Mouse (Mus musculus): ENCODE measurements around the gene Rnf38. TPM values are rescaled to one million over a fixed set of nuclear protein-coding genes. Genes with fewer than 3 reads are reported as not detected.

The Rnf38 gene
- polyA plus RNA-seq, 1 experiment from 2014 or later = 15.3 TPM

- Histone ChIP-seq H3K27me3 (replicated peaks) (peaks cover 61% of the 10 kb centered on the region), H3K27ac (no peak overlapping the region), H3K4me1 (peaks cover 30% of the 10 kb centered on the region), H3K9ac (no peak overlapping the region), H3K9me3 (replicated peaks) (no peaks in the 10 kb centered on the region), H3K4me3 (no peak overlapping the region), H3K36me3 (no peaks in the 10 kb centered on the region), H3K4me2 (peak overlapping the region; percentile 47)
- ATAC-seq = peak; percentile 67; the same call in 1 of the 2 replicates
- 3% methylated on average over 10 of the region's 10 CpGs for WGBS (ENCODE audit: insufficient replicate concordance)
Observed at GRCm38 (mm10) chr4:44249705-44250104, 16.1 kb upstream of the Rnf38 start.

- WGBS (ENCODE audit: insufficient replicate concordance) = 29% methylated on average over 18 of the region's 18 CpGs
- Histone ChIP-seq H3K4me1 (peaks cover 30% of the 10 kb centered on the region), H3K9me3 (replicated peaks) (no peaks in the 10 kb centered on the region), H3K4me3 (no peak overlapping the region), H3K4me2 (no peak overlapping the region), H3K27ac (no peak overlapping the region), H3K27me3 (replicated peaks) (peaks cover 46% of the 10 kb centered on the region), H3K36me3 (no peaks in the 10 kb centered on the region), H3K9ac (no peak overlapping the region)
- 0 out of 2 replicates have a peak, but pooled peaks have one; percentile 61 for ATAC-seq
Observed at GRCm38 (mm10) chr4:44247051-44247939, 13.7 kb upstream of the Rnf38 start.

- ATAC-seq = peak; percentile 65
Observed at GRCm38 (mm10) chr4:44246285-44246684, 12.7 kb upstream of the Rnf38 start.

GRCm38 (mm10) chr4:44241638-44242037 lies 8.0 kb upstream of the Rnf38 start:
- no peaks in the 10 kb centered on the region for H3K9me3 ChIP-seq (replicated peaks)
- no peak for ATAC-seq
- no peak overlapping the region for H3K27ac ChIP-seq
- H3K4me3 ChIP-seq = no peak overlapping the region
- H3K36me3 ChIP-seq = no peaks in the 10 kb centered on the region
- WGBS (ENCODE audit: insufficient replicate concordance) = 56% methylated on average over 4 of the region's 4 CpGs
- no peak overlapping the region for H3K9ac ChIP-seq
- H3K4me1 ChIP-seq = no peaks in the 10 kb centered on the region
- H3K27me3 ChIP-seq (replicated peaks) = peaks cover 4% of the 10 kb centered on the region; the same call in 1 of the 2 replicates
- H3K4me2 ChIP-seq = no peak overlapping the region

More at GRCm38 (mm10) chr4:44246285-44246684, 12.7 kb upstream of the Rnf38 start:
- Histone ChIP-seq H3K9ac (no peak overlapping the region), H3K27ac (no peak overlapping the region), H3K4me1 (peaks cover 21% of the 10 kb centered on the region), H3K27me3 (replicated peaks) (peaks cover 36% of the 10 kb centered on the region), H3K4me2 (no peak overlapping the region), H3K9me3 (replicated peaks) (no peaks in the 10 kb centered on the region), H3K4me3 (no peak overlapping the region), H3K36me3 (no peaks in the 10 kb centered on the region)
- WGBS (ENCODE audit: insufficient replicate concordance) = 56% methylated on average over 4 of the region's 4 CpGs

GRCm38 (mm10) chr4:44235946-44236345 lies 2.4 kb upstream of the Rnf38 start:
- peak overlapping the region; percentile 8; the same call in 1 of the 2 replicates for H3K27ac ChIP-seq
- H3K4me3 ChIP-seq = no peak overlapping the region
- WGBS (ENCODE audit: insufficient replicate concordance) = 63% methylated on average over 2 of the region's 2 CpGs
- no peaks in the 10 kb centered on the region for H3K36me3 ChIP-seq
- peaks cover 8% of the 10 kb centered on the region for H3K27me3 ChIP-seq (replicated peaks)
- peaks cover 35% of the 10 kb centered on the region for H3K4me1 ChIP-seq
- no peak overlapping the region for H3K9ac ChIP-seq
- no peaks in the 10 kb centered on the region for H3K9me3 ChIP-seq (replicated peaks)
- no peak for ATAC-seq
- no peak overlapping the region for H3K4me2 ChIP-seq

GRCm38 (mm10) chr4:44234004-44234866 lies 646 bp upstream of the Rnf38 start:
- WGBS (ENCODE audit: insufficient replicate concordance) = under 1% methylated on average over 56 of the region's 62 CpGs
- Histone ChIP-seq H3K4me3 (peak overlapping the region; percentile 88), H3K4me2 (peak overlapping the region; percentile 100), H3K27ac (peak overlapping the region; percentile 93), H3K27me3 (replicated peaks) (peaks cover 8% of the 10 kb centered on the region), H3K4me1 (peaks cover 35% of the 10 kb centered on the region), H3K9ac (peak overlapping the region; percentile 73), H3K36me3 (no peaks in the 10 kb centered on the region), H3K9me3 (replicated peaks) (no peaks in the 10 kb centered on the region)
- peak; percentile 98 for ATAC-seq

GRCm38 (mm10) chr4:44232771-44233712 lies 547 bp downstream of the Rnf38 start:
- H3K4me3 ChIP-seq = peak overlapping the region; percentile 88
- WGBS (ENCODE audit: insufficient replicate concordance) = 1% methylated on average over 65 of the region's 68 CpGs
- no peaks in the 10 kb centered on the region for H3K9me3 ChIP-seq (replicated peaks)
- H3K27ac ChIP-seq = peak overlapping the region; percentile 93
- peak overlapping the region; percentile 85 for H3K9ac ChIP-seq
- peaks cover 8% of the 10 kb centered on the region for H3K27me3 ChIP-seq (replicated peaks)
- H3K36me3 ChIP-seq = no peaks in the 10 kb centered on the region
- no peak for ATAC-seq
- peak overlapping the region; percentile 100 for H3K4me2 ChIP-seq
- peaks cover 37% of the 10 kb centered on the region for H3K4me1 ChIP-seq

GRCm38 (mm10) chr4:44225128-44225527 lies 8.5 kb downstream of the Rnf38 start:
- H3K4me3 ChIP-seq = no peak overlapping the region
- no peak overlapping the region for H3K27ac ChIP-seq
- no peak for ATAC-seq
- no peak overlapping the region for H3K4me2 ChIP-seq
- no peaks in the 10 kb centered on the region for H3K36me3 ChIP-seq
- no peaks in the 10 kb centered on the region for H3K27me3 ChIP-seq (replicated peaks)
- no peaks in the 10 kb centered on the region for H3K9me3 ChIP-seq (replicated peaks)
- peaks cover 3% of the 10 kb centered on the region; the same call in 1 of the 2 replicates for H3K4me1 ChIP-seq
- no peak overlapping the region for H3K9ac ChIP-seq
- WGBS (ENCODE audit: insufficient replicate concordance) = 78% methylated on average over 10 of the region's 10 CpGs

GRCm38 (mm10) chr4:44224141-44224540 lies 9.4 kb downstream of the Rnf38 start:
- Histone ChIP-seq H3K4me1 (peaks cover 3% of the 10 kb centered on the region; the same call in 1 of the 2 replicates), H3K36me3 (no peaks in the 10 kb centered on the region), H3K27me3 (replicated peaks) (no peaks in the 10 kb centered on the region), H3K27ac (no peak overlapping the region), H3K4me3 (no peak overlapping the region), H3K9ac (no peak overlapping the region), H3K9me3 (replicated peaks) (no peaks in the 10 kb centered on the region), H3K4me2 (no peak overlapping the region)
- ATAC-seq = no peak
- WGBS (ENCODE audit: insufficient replicate concordance) = 65% methylated on average over 9 of the region's 9 CpGs

GRCm38 (mm10) chr4:44223444-44223843 lies 10.1 kb downstream of the Rnf38 start:
- WGBS (ENCODE audit: insufficient replicate concordance) = 72% methylated on average over 4 of the region's 4 CpGs
- H3K9me3 ChIP-seq (replicated peaks) = no peaks in the 10 kb centered on the region
- H3K4me2 ChIP-seq = no peak overlapping the region
- H3K36me3 ChIP-seq = no peaks in the 10 kb centered on the region
- no peaks in the 10 kb centered on the region for H3K4me1 ChIP-seq
- no peak overlapping the region for H3K4me3 ChIP-seq
- no peaks in the 10 kb centered on the region for H3K27me3 ChIP-seq (replicated peaks)
- no peak overlapping the region for H3K9ac ChIP-seq
- no peak for ATAC-seq
- H3K27ac ChIP-seq = no peak overlapping the region

All from liver, embryonic 12.5 days (tissue).